Mouse (Mus musculus) gastrocnemius, postnatal 4 days (tissue): ENCODE data around the gene 1700037H04Rik. TPM values are rescaled to one million over a fixed set of nuclear protein-coding genes. Genes with fewer than 3 reads are reported as not detected.
A peak's percentile ranks its signal among the peaks of the same experiment; 100 is the strongest.
"Not testable (repeated sequence)": the region's sequence is repeated elsewhere in the genome, so short reads cannot be mapped to it uniquely, and the experiment has no call there.

Source experiments
- DNase-seq, 2 experiments: peaks; one replicate each; pipeline ENCODE4 v3.0.0; 2021 to 2022; ENCODE audit warnings: low spot score in 2 of 2, mixed read lengths in 2 of 2
- total RNA-seq, 2 experiments: library from RNA; stranded (reverse); gene quantifications; 2 replicates each; pipeline ENCODE4 v1.2.3; 2021

1700037H04Rik gene
- total RNA-seq, 2 experiments from 2014 or later: 11.7 to 14.5 TPM

DNA sequence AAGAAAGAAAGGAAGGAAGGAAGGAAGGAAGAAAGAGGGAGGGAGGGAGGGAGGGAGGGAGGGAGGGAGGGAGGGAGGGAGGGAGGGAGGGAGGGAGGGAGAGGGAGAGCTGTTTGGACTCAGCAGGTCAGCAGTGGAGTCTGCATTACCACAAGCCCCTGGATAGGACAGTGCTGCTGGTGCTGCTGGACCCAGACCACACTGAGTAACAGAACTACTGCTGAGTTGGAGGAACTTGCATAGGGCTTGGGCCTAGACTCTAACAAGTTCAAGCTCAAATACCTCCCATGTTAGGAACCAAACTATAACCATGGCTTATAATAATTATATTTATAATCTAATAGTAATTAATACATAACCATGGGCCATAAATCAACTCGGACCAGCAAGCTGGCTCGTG lies 29.0 kb downstream of the 1700037H04Rik start:
- DNase-seq: no peak

DNA sequence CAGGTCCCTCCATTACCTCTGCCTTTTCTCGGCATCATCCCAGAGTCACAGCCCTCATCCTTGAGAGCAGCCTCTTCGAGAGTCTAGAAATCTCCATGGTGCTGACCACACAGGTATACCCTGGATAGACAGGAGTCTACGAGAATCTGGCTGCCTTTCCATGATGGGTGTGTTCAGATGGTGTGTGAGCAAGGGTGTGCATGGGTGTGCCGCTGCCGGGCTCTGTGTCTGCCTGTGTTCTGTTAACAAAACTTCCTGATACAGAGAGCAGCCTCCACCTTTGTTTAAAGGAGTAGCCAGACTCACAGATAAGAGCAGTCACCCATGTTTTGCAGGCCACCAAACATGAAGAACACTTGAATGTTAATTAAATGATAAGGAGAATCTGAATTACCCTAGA lies 30.0 kb downstream of the 1700037H04Rik start:
- peak in 1 of 2 experiments; percentile 11 for DNase-seq

DNA sequence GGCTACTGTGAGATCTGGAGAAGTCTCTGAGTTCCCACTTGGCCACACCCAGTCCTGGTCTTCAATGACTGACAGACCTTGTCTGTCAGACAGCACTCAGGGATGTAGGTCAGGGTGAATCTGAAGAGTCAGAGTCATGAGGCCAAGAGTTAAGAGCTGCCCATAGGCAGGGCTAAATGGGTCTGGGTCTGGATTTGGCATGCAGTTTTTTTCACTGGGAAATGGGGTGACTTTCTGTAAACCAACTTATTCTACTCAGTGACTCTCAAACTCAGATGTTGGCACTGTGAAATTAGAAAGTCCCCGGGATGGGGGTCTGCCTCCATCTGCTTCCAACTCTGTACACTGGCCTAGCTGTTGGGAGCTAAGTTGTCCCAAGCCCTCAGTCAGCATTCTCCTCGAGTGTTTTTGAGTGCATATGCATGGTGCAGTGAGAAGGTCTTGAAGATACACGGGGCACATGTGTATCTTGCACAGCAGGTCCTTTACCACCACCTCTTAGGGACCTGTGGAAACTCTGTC lies 31.2 kb downstream of the 1700037H04Rik start:
- peak in 1 of 2 experiments; percentile 13 for DNase-seq

DNA sequence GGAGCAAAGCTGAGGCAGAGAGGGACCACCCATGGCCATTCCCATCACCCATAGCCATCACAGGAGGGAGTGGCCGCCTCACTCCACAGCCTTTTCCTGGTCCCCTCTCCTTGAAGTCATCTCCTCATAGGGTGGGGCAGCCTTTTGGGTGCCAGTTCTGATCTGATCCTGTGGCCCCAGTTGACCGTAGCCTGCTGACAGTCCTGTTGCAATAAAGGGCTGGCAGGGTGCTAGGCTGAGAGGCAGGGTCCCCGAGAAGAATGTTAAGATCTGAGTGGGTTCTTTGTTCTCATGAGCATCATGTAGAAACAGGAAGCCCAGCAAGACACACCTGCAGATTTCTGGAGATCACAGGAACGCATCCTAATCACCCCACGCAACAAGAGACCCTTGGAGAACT lies 31.7 kb downstream of the 1700037H04Rik start:
- DNase-seq: peak in 1 of 2 experiments; percentile 14

DNA sequence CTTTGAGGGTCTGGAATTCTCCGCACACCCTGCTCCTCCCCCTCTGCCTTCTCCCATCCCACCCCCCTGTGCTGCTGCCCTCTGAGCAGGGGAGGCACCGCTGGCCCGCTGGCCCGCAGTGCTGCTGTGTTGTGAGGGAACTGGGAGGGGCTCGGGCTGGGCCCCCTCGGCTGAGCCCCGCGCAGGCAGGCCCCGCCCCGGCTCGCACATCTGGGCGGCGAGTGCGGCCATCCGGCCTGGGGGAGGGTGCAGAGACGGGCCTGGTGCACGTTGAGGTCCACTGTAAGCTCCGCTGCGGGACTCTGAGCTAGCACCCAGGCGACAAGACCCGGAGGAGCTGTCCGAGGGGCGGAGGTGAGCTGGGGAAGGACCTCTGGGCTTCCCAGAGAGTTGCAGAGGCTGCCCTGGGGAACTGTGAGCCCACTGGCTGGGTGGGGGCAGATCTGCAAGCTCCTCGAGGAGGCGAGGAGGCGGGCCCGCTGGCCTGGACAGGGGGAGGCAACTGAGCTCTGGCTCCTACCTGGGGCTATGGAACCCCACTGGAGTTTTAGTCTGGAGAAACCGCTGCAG lies 32.6 kb downstream of the 1700037H04Rik start, which contains the start of gene Hspa12b:
TSS of gene Hspa12b (plus strand) at position 120 of the 570 bp plus-strand sequence.
- DNase-seq: peak; percentile 55 to 77

DNA sequence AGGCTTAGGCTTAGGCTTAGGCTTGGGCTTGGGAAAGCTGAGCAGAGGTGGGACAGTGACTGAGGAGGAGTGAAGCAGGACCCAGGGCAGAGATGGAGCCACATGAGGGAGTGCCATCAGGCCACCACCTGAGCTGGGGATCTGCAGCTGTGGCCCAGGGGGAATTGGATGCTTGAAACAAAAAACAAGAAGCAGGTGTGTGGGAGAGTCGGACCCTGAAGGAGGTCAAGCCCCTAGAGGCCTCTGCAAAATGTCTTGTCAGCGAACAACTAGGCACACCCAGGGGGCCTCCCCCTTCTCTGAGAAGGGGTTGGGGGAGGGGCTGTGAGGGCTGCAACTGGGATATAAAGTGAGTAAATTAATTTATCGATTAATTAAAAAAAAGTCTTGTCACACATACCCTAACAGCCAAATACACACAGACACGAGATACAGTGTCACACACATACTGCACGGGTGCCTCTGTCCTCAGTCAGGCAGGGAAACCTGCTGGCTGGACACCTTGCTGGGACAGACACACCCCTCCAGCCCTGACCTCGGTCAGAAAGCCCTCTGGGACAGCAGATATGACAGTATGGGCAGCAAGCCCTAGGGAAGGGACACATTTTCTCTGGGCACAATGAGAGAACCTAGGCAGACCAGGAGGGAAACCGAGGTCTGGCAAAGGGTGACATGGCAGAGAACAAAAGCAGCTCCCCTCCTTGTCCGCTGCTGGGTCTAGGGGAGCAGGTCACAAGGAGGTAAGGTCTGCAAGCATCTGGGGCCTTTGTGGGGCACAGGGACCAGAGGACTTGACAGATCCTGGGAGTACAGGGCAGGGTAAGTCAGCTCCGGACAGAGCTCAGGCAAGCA lies 33.7 kb downstream of the 1700037H04Rik start:
- DNase-seq: peak; percentile 10 to 12

DNA sequence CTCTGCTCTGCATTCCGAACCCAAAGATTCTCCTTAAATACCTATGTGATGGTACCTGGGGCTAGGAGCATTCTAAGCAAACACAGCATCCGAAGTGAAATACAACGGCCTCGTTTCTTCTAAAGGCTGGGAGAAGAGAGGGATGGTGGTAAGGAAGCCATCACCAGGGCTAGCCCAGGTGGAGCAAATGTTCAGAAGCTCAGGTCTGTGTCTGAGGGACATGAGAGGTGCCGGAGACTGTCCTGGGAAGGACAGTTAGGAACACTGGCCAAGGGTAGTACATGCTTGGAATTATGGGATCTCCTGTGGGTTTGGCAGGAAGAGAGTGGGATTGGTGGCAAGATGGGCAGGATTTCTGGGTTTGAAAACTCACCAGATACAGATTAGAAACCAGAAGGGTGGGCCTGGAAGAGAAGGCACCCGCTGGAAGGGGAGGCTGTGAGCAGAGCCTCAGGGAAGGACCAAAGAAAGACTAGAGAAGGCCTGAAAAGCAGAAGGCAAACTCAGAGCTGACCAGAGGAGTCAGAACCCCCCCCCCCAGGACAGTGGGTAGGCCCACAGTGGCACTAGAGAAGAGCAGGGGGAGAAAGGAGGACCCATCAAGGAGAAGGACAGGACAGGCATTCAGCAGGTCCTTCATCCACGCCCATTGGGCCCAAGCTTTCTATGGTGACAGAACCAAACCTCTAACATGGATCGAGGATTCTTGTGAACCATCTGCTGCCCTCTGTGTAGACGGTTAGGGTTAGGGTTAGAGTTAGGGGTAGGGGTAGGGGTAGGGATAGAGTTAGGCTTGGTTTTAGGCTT lies 34.5 kb downstream of the 1700037H04Rik start:
- peak in 1 of 2 experiments; percentile 5 for DNase-seq

DNA sequence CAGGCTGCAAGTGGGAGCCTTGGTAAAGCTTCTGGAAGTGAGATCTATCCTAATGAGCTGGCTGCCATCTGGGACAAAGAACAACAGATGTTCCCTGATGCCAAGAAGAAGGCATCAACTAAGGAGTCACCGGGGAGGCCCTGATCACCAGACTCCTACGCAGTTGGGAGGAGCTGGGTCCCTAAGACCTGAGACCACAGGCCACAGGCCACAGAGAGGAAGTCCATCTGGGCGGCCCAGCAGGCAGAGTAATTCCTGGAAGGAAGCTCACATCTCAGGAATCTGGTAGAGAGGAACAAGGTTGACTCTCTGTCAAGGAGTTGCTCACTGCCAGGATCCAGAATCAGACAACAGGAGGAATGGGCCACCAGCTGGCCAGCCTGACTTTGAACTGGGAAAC lies 35.7 kb downstream of the 1700037H04Rik start:
- DNase-seq: peak in 1 of 2 experiments; percentile 11

DNA sequence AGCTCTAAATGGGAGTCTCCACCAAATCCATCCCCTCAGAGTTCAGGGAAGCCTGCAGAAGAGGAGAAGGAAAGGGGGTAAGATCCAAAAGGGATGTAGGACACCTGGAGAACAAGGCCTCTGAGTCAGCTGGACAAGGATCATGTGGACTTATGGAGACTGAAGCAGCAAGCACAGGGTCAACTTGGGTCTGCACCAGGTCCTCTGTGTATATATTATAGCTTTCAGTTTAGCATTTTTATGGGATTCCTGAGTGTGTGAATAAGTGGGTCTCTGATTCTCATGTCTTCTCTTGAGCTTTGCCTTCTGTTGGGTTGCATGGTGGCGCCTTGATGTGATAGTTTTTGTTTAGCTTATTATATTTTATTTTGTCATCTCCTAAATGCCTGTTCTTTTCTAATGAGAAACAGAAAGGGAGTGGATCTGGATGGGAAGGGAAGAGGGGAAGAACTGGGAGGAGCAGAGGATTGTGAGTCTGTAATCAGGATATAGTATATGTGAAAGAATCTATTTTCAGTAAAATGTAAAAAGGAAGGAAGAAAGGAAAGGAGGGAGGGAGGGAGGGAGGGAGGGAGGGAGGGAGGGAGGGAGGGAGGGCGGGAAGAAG lies 40.8 kb downstream of the 1700037H04Rik start:
- no peak for DNase-seq

DNA sequence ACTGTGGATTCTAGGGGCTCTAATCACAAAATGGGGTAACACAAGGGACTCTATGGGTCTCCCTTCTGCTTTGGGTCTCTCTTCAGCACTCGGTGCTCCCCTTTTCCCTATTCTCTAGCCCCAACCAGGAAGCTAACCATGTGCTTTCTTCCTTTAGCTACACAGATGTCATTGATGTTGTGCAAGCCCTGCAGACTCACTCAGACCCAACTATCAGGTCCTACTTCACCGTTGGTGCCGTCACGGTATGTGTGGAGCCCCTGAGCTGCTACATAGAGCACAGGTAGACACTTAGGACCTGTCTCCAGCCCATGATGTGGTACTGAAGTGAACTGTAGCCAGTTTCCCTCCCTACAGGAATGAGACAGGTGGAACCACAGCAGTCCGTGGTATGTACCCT lies 53.9 kb downstream of the 1700037H04Rik start:
- DNase-seq: peak in 1 of 2 experiments; percentile 6

DNA sequence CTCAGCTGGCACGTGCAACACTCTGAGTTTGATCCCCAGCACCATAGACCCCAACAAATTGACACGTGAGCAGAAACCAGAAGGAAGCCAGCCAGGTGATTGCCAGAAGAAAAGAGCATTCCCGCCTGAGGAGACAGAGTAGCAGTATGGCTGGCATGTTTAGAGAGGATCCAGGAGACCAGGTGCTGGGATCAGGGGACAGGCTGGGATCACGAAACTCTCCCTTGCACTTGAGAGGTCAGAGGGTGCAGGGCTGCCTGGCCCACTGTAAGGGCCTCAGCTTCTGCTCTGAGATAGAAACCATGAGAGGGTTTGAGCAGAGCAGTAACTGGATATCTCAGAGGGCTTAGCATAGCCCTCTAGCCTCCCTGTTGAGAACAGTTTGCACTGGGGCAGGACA lies 54.8 kb downstream of the 1700037H04Rik start:
- DNase-seq: not testable (repeated sequence)

DNA sequence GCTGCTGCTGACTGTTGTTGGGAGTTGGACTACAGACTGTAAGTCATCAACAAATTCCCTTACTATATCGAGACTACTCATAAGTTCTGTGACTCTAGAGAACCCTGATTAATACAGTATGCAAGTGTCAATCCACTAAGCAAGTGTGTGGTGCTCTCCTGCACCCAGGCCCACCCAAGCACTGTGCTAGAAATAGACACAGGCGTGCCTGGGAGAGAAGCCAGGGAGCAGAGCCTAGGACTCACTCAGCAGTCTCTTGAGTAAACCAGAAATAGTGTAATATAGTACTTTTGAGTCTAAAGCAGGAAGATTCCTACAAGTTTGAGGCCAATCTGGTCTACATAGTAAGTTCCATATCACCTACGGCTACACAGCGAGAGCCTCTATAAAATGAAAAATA lies 55.9 kb downstream of the 1700037H04Rik start:
- peak in 1 of 2 experiments; percentile 16 for DNase-seq

DNA sequence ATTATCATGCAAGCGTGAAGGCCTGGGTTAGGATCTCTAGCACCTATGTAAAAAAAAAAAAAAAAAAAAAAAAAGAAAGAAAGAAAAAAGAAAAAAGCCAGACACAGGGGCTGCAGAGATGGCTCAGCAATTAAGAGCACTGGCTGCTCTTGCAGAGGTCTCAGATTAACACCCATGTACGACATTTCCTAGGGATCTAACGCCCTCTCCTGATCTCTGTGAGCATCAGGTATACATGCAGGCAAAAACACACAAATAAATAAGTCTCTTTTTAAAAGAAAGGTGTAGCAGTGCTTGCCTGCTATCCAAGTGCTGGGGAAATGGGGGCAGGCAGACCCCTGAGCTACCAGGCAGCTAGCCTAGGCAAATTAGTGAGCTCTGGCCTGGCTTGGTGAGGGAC lies 58.4 kb downstream of the 1700037H04Rik start:
- no peak for DNase-seq

DNA sequence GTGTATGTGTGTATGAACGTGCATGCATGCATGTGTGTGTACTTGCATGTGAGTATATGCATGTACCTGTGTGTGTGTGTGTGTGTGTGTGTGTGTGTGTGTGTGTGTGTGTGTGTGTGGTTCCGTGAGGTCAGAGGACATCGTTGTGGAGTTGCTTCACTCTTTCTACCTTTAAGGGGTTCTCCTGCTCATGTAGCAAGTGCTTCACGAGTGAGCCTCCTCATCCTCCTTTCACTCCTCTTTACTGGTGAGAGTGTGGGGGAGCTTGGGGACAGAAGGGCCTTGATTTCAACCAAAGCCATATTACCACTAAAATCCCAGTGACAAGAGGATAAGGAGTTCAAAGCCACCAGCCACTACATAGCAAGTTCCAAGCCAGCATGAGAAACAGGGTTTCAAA lies 62.8 kb downstream of the 1700037H04Rik start:
- DNase-seq: no peak

Other genes with a start within 250 kb of the 1700037H04Rik start
- gene Gfra4, start 117.0 kb downstream of the 1700037H04Rik start, total RNA-seq: 1 to 10 TPM; 5.5 to 6.5 TPM
- 10 to 100 TPM; 13.2 to 15.2 TPM for gene Adam33, start 96.3 kb downstream of the 1700037H04Rik start, total RNA-seq
- gene Siglec1, start 73.3 kb downstream of the 1700037H04Rik start, total RNA-seq: 1 to 10 TPM; 2.5 to 2.9 TPM
- gene Hspa12b, start 32.8 kb downstream of the 1700037H04Rik start, total RNA-seq: 10 to 100 TPM; 30.6 to 32.6 TPM
- not detected for gene Gm11037, start 26.6 kb downstream of the 1700037H04Rik start, total RNA-seq
- gene Cenpb, start 20.0 kb upstream of the 1700037H04Rik start, total RNA-seq: 10 to 100 TPM; 63.8 to 70.1 TPM
- gene Cdc25b, start 26.9 kb upstream of the 1700037H04Rik start, total RNA-seq: 10 to 100 TPM; 18.0 to 22.4 TPM
- 1 to 10 TPM; 5.8 to 6.6 TPM for gene Spef1, start 27.2 kb upstream of the 1700037H04Rik start, total RNA-seq
- 10 to 100 TPM; 17.4 to 21.7 TPM for gene Ap5s1, start 47.0 kb upstream of the 1700037H04Rik start, total RNA-seq
- 10 to 100 TPM; 23.5 to 26.9 TPM for gene Mavs, start 74.0 kb upstream of the 1700037H04Rik start, total RNA-seq
- 10 to 100 TPM; 41.3 to 44.0 TPM for gene Pank2, start 102.4 kb upstream of the 1700037H04Rik start, total RNA-seq
- 1 to 10 TPM; 6.0 to 7.0 TPM for gene Rnf24, start 192.8 kb upstream of the 1700037H04Rik start, total RNA-seq